Mouse (Mus musculus): Measurements from ENCODE around the gene Espl1. TPM values are rescaled to one million over a fixed set of nuclear protein-coding genes. Genes with fewer than 3 reads are reported as not detected.

Gene Espl1
- total and polyA plus RNA-seq, 3 experiments: 1.0 to 1.6 (median 1.4) TPM

DNA sequence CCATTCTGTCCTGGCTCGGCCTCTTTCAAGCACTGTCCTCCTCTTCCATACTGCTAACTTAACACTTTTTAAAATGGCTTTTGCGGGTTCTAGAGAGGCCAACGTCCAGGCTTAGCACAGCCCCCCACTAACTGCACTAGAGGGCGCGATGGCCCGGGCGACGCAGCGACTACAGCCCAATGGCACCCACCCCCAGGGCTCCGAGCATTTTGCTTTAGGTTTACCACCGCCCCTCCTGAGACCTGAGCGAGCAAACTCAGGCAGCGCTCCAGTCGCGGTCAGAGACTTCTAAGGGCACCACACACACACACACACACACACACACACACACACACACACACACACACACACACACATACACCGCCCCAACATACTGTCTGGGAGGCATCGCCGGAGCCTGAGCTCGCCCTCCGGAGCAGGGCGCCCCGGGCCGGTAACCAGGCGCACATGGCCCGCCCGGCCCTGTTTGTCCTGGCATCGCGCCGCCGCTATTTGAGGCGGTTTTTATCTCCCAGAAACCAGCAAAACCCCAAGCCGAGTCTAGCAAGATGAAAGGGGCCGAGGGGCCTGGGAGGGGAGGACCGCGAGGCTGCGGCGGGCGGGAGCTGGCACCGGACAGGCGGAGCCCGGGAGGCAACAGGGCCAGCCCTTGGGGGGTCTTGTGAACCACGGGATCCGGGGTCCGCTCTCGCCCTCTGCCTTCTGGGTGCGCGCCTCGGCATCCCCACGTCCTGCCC lies 59.2 kb downstream of the Espl1 start:
- no peaks in the 10 kb centered on the region for H3K36me3 ChIP-seq (ENCODE audit: control insufficient read depth, insufficient read depth, low read length)
- peak overlapping the region; percentile 50 for H3K9ac ChIP-seq (ENCODE audit: low read depth, low read length)
- peak overlapping the region; percentile 51 for H3K4me3 ChIP-seq
- TF ChIP-seq CTCF (IDR thresholded peaks at IDR 0.05): peak; percentile 61
- TF ChIP-seq EP300 (IDR thresholded peaks at IDR 0.05; ENCODE audit: insufficient read depth, low read depth, low read length): no peak
- TF ChIP-seq POLR2A (IDR thresholded peaks at IDR 0.05; ENCODE audit: insufficient read depth, low read depth, low read length): no peak
- no peaks in the 10 kb centered on the region for H3K79me2 ChIP-seq (replicated peaks; ENCODE audit: control insufficient read depth, insufficient read depth, low read length)
- WGBS: under 1% methylated on average over 49 of the region's 49 CpGs
- H3K27me3 ChIP-seq (ENCODE audit: control insufficient read depth, insufficient read depth, low read length): peaks cover 2% of the 10 kb centered on the region; the same call in 1 of the 2 replicates
- peak; percentile 64 to 72 for DNase-seq
- intact Hi-C loops (cut with DNase I): no loop called here
- peak overlapping the region; percentile 36 for H3K27ac ChIP-seq
- peaks cover 4% of the 10 kb centered on the region for H3K4me1 ChIP-seq (ENCODE audit: control insufficient read depth, insufficient read depth, low read length)

GRCm38 (mm10) chr15:102355871-102356441 lies 59.9 kb downstream of the Espl1 start:
- no peaks in the 10 kb centered on the region for H3K79me2 ChIP-seq (replicated peaks; ENCODE audit: control insufficient read depth, insufficient read depth, low read length)
- H3K27ac ChIP-seq: peak overlapping the region; percentile 36
- H3K4me3 ChIP-seq: peak overlapping the region; percentile 51
- H3K4me1 ChIP-seq (ENCODE audit: control insufficient read depth, insufficient read depth, low read length): peaks cover 4% of the 10 kb centered on the region
- H3K36me3 ChIP-seq (ENCODE audit: control insufficient read depth, insufficient read depth, low read length): no peaks in the 10 kb centered on the region
- TF ChIP-seq CTCF (IDR thresholded peaks at IDR 0.05): no peak
- no peak for TF ChIP-seq EP300 (IDR thresholded peaks at IDR 0.05; ENCODE audit: insufficient read depth, low read depth, low read length)
- no peak for TF ChIP-seq POLR2A (IDR thresholded peaks at IDR 0.05; ENCODE audit: insufficient read depth, low read depth, low read length)
- intact Hi-C loops (cut with DNase I): no loop called here
- peak overlapping the region; percentile 50 for H3K9ac ChIP-seq (ENCODE audit: low read depth, low read length)
- 20% methylated on average over 38 of the region's 38 CpGs for WGBS
- peak in 1 of 2 experiments; percentile 17 for DNase-seq
- peaks cover 2% of the 10 kb centered on the region; the same call in 1 of the 2 replicates for H3K27me3 ChIP-seq (ENCODE audit: control insufficient read depth, insufficient read depth, low read length)

DNA sequence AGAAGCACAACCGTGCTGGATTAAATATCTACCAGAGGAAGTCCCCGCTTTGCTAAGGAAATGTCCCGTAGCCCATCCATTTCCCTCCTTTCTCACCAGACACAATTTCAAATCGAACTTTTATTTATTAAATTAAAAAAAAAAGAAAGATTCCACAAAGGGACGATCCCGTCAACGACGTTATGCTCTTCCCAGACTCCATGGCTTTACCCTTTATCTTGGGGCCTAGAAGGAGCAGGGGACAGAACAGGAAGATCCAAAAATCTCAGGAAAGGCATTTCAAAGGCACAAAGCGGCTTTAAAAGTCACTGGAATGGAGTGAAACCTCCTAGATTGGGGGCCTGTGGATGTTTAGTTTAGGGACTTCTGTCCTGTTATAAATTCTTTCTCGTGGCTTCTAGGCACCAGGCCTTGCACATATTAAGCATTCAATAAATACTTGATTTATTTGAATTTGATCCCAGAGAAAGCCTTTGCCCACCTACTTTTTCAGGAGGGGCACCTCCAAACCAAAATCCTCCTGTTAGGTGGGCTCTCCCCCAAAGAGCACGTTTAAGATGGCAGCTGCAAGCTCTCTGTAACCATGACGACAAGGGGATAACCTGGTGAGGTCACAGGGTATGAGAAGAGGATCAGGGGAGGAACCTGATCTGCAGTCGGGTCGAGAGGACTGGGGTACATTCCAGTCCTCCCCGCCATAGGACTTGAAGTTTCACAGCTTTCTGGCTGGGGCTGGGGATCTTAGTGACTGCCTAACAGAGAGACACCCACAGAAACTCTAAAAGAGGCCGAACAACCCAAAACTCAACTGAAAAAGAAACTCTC lies 60.6 kb downstream of the Espl1 start:
- Histone ChIP-seq H3K4me1 (ENCODE audit: control insufficient read depth, insufficient read depth, low read length) (peaks cover 2% of the 10 kb centered on the region), H3K27me3 (ENCODE audit: control insufficient read depth, insufficient read depth, low read length) (peaks cover 2% of the 10 kb centered on the region; the same call in 1 of the 2 replicates), H3K36me3 (ENCODE audit: control insufficient read depth, insufficient read depth, low read length) (no peaks in the 10 kb centered on the region), H3K79me2 (replicated peaks; ENCODE audit: control insufficient read depth, insufficient read depth, low read length) (no peaks in the 10 kb centered on the region), H3K9ac (ENCODE audit: low read depth, low read length) (no peak overlapping the region), H3K4me3 (no peak overlapping the region), H3K27ac (no peak overlapping the region)
- DNase-seq: no peak
- 78% methylated on average over 16 of the region's 16 CpGs for WGBS
- no peak for TF ChIP-seq CTCF (IDR thresholded peaks at IDR 0.05)
- no peak for TF ChIP-seq POLR2A (IDR thresholded peaks at IDR 0.05; ENCODE audit: insufficient read depth, low read depth, low read length)
- TF ChIP-seq EP300 (IDR thresholded peaks at IDR 0.05; ENCODE audit: insufficient read depth, low read depth, low read length): no peak
- intact Hi-C loops (cut with DNase I): no loop called here

- Histone ChIP-seq H3K79me2 (replicated peaks; ENCODE audit: control insufficient read depth, insufficient read depth, low read length) (no peaks in the 10 kb centered on the region), H3K27ac (no peak overlapping the region), H3K9ac (ENCODE audit: low read depth, low read length) (no peak overlapping the region), H3K4me1 (ENCODE audit: control insufficient read depth, insufficient read depth, low read length) (peaks cover 2% of the 10 kb centered on the region), H3K4me3 (no peak overlapping the region), H3K27me3 (ENCODE audit: control insufficient read depth, insufficient read depth, low read length) (peaks cover 2% of the 10 kb centered on the region; the same call in 1 of the 2 replicates), H3K36me3 (ENCODE audit: control insufficient read depth, insufficient read depth, low read length) (no peaks in the 10 kb centered on the region)
- 17% methylated on average over 25 of the region's 25 CpGs for WGBS
- no peak for DNase-seq
- intact Hi-C loops (cut with DNase I): no loop called here
- TF ChIP-seq POLR2A (IDR thresholded peaks at IDR 0.05; ENCODE audit: insufficient read depth, low read depth, low read length) (no peak), EP300 (IDR thresholded peaks at IDR 0.05; ENCODE audit: insufficient read depth, low read depth, low read length) (no peak), CTCF (IDR thresholded peaks at IDR 0.05) (no peak)
These were observed 62.1 kb downstream of the Espl1 start for GRCm38 (mm10) chr15:102358126-102358525.

GRCm38 (mm10) chr15:102358834-102359233 lies 62.8 kb downstream of the Espl1 start:
- intact Hi-C loops (cut with DNase I): no loop called here
- WGBS: 37% methylated on average over 5 of the region's 5 CpGs
- Histone ChIP-seq H3K27me3 (ENCODE audit: control insufficient read depth, insufficient read depth, low read length) (peaks cover 2% of the 10 kb centered on the region; the same call in 1 of the 2 replicates), H3K36me3 (ENCODE audit: control insufficient read depth, insufficient read depth, low read length) (no peaks in the 10 kb centered on the region), H3K27ac (no peak overlapping the region), H3K79me2 (replicated peaks; ENCODE audit: control insufficient read depth, insufficient read depth, low read length) (no peaks in the 10 kb centered on the region), H3K9ac (ENCODE audit: low read depth, low read length) (no peak overlapping the region), H3K4me3 (no peak overlapping the region), H3K4me1 (ENCODE audit: control insufficient read depth, insufficient read depth, low read length) (peaks cover 2% of the 10 kb centered on the region)
- TF ChIP-seq CTCF (IDR thresholded peaks at IDR 0.05): no peak
- no peak for TF ChIP-seq POLR2A (IDR thresholded peaks at IDR 0.05; ENCODE audit: insufficient read depth, low read depth, low read length)
- no peak for TF ChIP-seq EP300 (IDR thresholded peaks at IDR 0.05; ENCODE audit: insufficient read depth, low read depth, low read length)
- DNase-seq: no peak

Data from heart, adult 2 months (tissue).